Mouse (Mus musculus) embryo, embryonic 11 days (tissue): ENCODE results near the gene Hsd17b10.

Experiments used
- DNase-seq: peaks from one replicate; pipeline ENCODE4 v3.0.0-alpha.2; 2015

Hsd17b10 gene

DNA sequence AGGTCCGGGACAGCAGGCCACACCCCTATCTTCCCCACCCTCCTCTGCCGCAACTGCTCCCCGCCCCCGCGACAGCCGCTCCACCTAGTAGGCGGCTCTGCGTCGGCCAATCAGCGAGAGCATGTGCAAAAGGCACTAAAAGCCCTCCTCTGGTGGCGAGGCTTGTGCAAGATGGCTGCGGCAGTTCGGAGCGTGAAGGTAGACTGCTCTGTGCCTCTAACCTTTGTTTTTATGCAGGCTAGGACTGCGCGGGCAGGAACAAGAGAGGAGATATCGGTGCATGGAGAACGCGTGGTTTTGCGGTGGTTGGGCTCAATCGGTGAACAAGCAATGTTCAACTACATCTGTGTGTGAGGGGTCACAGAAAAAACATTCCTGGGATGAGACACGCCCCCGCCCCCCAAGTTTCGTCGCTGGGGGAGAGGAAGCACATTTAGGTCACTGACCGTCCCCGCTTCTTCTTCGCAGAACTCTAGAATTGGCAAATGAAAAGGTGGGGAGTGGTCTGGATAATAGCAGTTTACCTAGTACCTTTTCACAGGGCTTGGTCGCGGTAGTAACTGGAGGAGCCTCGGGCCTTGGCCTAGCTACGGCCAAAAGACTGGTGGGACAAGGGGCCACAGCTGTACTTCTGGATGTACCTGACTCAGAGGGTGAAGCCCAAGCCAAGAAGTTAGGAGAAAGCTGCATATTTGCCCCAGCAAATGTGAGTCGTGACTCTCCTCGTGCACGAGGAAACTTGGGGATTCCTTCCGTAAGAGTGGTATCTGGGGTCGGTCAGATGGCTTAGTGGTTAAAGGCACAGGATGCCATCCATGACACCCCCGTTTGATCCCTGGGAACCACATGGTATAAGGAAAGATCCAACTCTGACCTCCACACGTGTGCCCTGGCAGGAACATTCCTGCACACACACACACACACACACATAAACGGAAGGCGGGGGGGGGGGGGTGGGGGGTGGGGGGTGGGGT is at the start of gene Hsd17b10:
Gene Hsd17b10 (plus strand): TSS at position 109 of the 974 bp plus-strand sequence.
- DNase-seq: peak; percentile 91

- DNase-seq: no peak
Measured at GRCm38 (mm10) chrX:151999006-151999710, 2.5 kb upstream of the Hsd17b10 start.

DNA sequence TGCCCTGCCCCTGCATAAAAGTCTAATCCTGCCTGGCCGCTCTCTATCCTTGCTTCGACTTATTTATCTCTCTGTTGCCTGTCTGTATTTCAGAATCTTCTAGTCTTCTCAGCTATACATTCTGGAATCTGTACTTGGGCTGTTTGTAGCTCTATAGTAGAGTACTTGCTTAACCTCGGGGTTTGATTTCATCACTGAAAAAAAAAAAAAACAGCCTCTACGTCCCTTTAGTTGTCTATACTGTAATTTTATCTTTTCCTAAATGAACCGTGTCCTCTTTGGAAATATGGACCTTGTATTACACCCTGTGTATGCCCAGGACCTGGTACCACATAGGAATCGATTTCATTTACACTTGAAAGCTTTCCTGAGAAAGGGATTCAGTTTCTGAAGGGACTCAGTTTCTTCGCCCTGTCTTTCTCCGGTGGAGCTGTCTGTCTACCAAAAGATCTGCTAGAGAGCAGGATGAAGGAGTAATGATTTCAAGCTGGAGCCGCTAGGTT is 412 bp upstream of the Hsd17b10 start:
- DNase-seq: no peak

- no peak for DNase-seq
Measured at GRCm38 (mm10) chrX:152002865-152003264, 1.2 kb downstream of the Hsd17b10 start.

GRCm38 (mm10) chrX:152007863-152008262 is 6.2 kb downstream of the Hsd17b10 start:
- no peak for DNase-seq

GRCm38 (mm10) chrX:152015752-152016150 is 14.1 kb downstream of the Hsd17b10 start:
- DNase-seq: peak; percentile 2

GRCm38 (mm10) chrX:152016151-152017145 is 14.8 kb downstream of the Hsd17b10 start, which contains the start of the genes Ribc1 and Smc1a:
Ribc1 (minus strand) TSS chrX:152016295.
Smc1a (plus strand) TSS chrX:152016428.
- peak; percentile 93 for DNase-seq

DNA sequence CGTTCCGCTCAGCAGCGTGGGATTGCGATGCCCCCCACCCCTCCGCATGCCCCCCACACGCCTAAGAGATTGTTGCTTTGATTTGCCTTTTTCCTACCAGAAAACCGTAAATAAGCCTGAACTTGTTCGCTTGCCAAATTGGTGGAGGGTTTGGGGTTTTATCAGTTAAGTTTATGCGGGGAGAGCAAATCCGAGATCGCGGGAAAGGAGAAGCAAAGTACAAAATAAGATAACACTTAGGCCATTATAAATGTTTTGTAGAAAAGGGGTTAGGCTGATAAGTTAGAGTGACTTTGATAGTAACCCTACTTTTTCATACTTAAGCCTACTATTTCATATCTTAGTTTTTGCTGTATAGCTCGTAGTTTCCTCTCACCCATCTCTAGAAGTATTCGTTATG is 15.5 kb downstream of the Hsd17b10 start:
- DNase-seq: no peak

GRCm38 (mm10) chrX:152019294-152019693 is 17.6 kb downstream of the Hsd17b10 start:
- DNase-seq: no peak

- no peak for DNase-seq
Measured at GRCm38 (mm10) chrX:152039865-152040264, 38.2 kb downstream of the Hsd17b10 start.

GRCm38 (mm10) chrX:152047230-152047629 is 45.6 kb downstream of the Hsd17b10 start:
- DNase-seq: no peak

- DNase-seq: no peak
Measured at GRCm38 (mm10) chrX:152052546-152052945, 50.9 kb downstream of the Hsd17b10 start.
